Mouse (Mus musculus): ENCODE data around the gene Cnksr1. TPM values are rescaled to one million over a fixed set of nuclear protein-coding genes. Genes with fewer than 3 reads are reported as not detected.

The Cnksr1 gene
- polyA plus RNA-seq, 1 experiment from 2014 or later: 0.06 TPM

Other genes with a start within 250 kb of the Cnksr1 start
- 43.4 and 44.0 TPM in 2 replicates for gene Dhdds, start 237.5 kb downstream of the Cnksr1 start, polyA plus RNA-seq (2015; fragmentation: Nextera tagmentation; extraction: Ambion mirVana)
- gene Lin28a, start 219.6 kb downstream of the Cnksr1 start, polyA plus RNA-seq (2015; fragmentation: Nextera tagmentation; extraction: Ambion mirVana): 0.17 and 0.31 TPM in 2 replicates
- not detected in 2 replicates for gene Zfp683, start 184.6 kb downstream of the Cnksr1 start, polyA plus RNA-seq (2015; fragmentation: Nextera tagmentation; extraction: Ambion mirVana)
- 0.49 and 1.1 TPM in 2 replicates for gene Crybg2, start 177.6 kb downstream of the Cnksr1 start, polyA plus RNA-seq (2015; fragmentation: Nextera tagmentation; extraction: Ambion mirVana)
- 3.9 TPM in 2 replicates for gene Cd52, start 143.3 kb downstream of the Cnksr1 start, polyA plus RNA-seq (2015; fragmentation: Nextera tagmentation; extraction: Ambion mirVana)
- gene Ubxn11, start 135.8 kb downstream of the Cnksr1 start, polyA plus RNA-seq (2015; fragmentation: Nextera tagmentation; extraction: Ambion mirVana): 14.7 and 16.0 TPM in 2 replicates
- 371 and 393 TPM in 2 replicates for gene Sh3bgrl3, start 109.6 kb downstream of the Cnksr1 start, polyA plus RNA-seq (2015; fragmentation: Nextera tagmentation; extraction: Ambion mirVana)
- 21.2 and 22.5 TPM in 2 replicates for gene Cep85, start 51.3 kb downstream of the Cnksr1 start, polyA plus RNA-seq (2015; fragmentation: Nextera tagmentation; extraction: Ambion mirVana)
- gene Gm7534, start 35.4 kb downstream of the Cnksr1 start, polyA plus RNA-seq (2015; fragmentation: Nextera tagmentation; extraction: Ambion mirVana): not detected in 2 replicates
- gene Catsper4, start 11.0 kb downstream of the Cnksr1 start, polyA plus RNA-seq (2015; fragmentation: Nextera tagmentation; extraction: Ambion mirVana): not detected in 2 replicates
- 0.45 and 0.56 TPM in 2 replicates for gene E130218I03Rik, start 5.3 kb upstream of the Cnksr1 start, polyA plus RNA-seq (2015; fragmentation: Nextera tagmentation; extraction: Ambion mirVana)
- 15.5 and 15.7 TPM in 2 replicates for gene Zfp593, start 7.2 kb upstream of the Cnksr1 start, polyA plus RNA-seq (2015; fragmentation: Nextera tagmentation; extraction: Ambion mirVana)
- 0.54 and 0.74 TPM in 2 replicates for gene Gm30191, start 8.5 kb upstream of the Cnksr1 start, polyA plus RNA-seq (2015; fragmentation: Nextera tagmentation; extraction: Ambion mirVana)
- gene Grrp1, start 15.7 kb upstream of the Cnksr1 start, polyA plus RNA-seq (2015; fragmentation: Nextera tagmentation; extraction: Ambion mirVana): 9.3 and 14.2 TPM in 2 replicates
- 35.0 and 37.3 TPM in 2 replicates for gene Pdik1l, start 49.5 kb upstream of the Cnksr1 start, polyA plus RNA-seq (2015; fragmentation: Nextera tagmentation; extraction: Ambion mirVana)
- gene Trim63, start 76.7 kb upstream of the Cnksr1 start, polyA plus RNA-seq (2015; fragmentation: Nextera tagmentation; extraction: Ambion mirVana): 0.38 and 0.51 TPM in 2 replicates
- gene Slc30a2, start 104.8 kb upstream of the Cnksr1 start, polyA plus RNA-seq (2015; fragmentation: Nextera tagmentation; extraction: Ambion mirVana): not detected in 2 replicates
- gene Extl1, start 145.5 kb upstream of the Cnksr1 start, polyA plus RNA-seq (2015; fragmentation: Nextera tagmentation; extraction: Ambion mirVana): 0.36 and 0.45 TPM in 2 replicates
- 7.8 TPM in 2 replicates for gene Pafah2, start 157.9 kb upstream of the Cnksr1 start, polyA plus RNA-seq (2015; fragmentation: Nextera tagmentation; extraction: Ambion mirVana)
- 6,917 and 6,921 TPM in 2 replicates for gene Stmn1, start 229.9 kb upstream of the Cnksr1 start, polyA plus RNA-seq (2015; fragmentation: Nextera tagmentation; extraction: Ambion mirVana)

All from hindbrain, embryonic 13.5 days (tissue).